Mouse (Mus musculus) adrenal gland, postnatal 14 days (tissue): ENCODE data around the gene Gna14. TPM values are rescaled to one million over a fixed set of nuclear protein-coding genes. Genes with fewer than 3 reads are reported as not detected.

Source experiments
- DNase-seq: peaks from one replicate; pipeline ENCODE4 v3.0.0; 2021; ENCODE audit warnings: mixed read lengths
- total RNA-seq: library from RNA; stranded (reverse); gene quantifications from 2 replicates; pipeline ENCODE4 v1.2.3, GENCODE M21; 2021

The Gna14 gene
- total RNA-seq, 1 experiment from 2014 or later: 49.5 TPM

DNA sequence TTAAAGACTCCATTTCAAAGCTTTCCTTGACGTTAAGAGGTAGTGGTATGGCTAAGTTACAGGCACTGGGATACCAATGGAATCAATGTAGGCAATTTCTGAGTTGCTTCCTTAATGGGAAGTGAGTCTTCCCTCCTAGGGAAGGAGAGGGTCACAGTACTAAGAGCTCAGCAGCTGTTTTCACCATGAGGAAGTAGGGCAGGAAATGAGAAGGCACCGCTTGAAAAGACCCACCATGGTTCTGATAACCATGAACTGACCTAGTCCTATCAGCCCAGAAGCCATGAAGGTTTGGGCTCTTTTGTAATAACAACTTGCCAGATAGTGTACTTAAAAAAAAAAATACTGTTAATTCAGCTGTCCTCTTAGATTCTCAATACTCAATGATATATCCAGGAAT lies 20.6 kb downstream of the Gna14 start:
- DNase-seq: no peak

DNA sequence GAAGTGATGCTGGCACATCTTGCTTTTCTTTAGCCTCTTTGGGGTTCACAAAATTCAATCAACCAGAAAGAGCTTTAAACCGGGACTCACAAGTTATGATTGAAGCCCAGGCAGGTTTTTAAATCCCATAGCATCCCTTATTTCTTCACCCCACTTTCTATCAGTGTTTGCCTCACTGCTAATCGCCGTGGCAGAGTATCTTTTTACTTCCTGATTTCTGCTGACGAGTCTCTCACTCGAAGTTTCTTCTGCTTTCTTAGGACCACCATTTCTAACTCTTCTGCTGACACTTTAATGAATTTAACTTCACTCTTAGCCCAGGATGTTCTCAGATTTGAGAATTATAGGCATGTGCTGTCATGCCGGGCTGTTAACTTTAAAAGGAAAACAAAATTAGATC lies 21.6 kb downstream of the Gna14 start:
- no peak for DNase-seq

DNA sequence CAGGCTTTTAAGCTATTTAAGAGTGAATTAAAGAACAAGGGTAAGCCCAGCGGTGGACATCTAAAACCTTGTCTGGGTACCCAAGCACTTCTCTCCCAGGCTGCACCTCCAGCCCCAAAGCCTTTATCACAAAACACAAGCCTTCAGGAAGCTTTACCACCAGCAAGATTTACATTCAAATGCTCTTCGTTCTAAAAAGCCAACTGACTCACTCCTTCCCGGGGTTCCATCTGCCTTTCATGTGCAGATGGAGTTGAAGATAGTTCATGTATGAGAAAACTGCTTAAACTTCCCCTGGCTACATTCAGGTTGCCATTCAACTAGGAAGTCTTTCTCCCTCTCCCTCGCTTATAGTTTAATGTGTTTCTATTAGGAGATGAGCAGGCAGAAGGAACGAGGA lies 23.8 kb downstream of the Gna14 start:
- DNase-seq: no peak

DNA sequence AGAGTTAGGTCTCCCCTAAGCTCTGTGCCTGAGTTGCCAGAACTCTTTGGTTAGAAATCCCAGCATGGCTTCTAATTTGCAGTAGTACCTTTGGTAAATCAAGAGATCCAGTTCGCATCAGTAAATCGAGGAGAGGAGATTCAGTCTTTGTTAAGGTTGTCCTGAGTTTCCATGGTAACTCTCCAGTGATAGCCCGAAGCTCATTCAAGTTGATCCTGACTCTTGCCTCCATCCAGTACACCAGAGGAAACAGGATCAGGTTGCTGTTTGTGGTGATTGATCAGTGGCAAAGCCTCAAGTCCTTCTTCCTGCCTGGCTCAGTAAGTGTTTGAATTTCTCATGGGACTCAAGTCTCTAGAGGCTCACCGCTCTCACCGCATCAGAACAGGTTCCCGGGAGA lies 24.7 kb downstream of the Gna14 start:
- no peak for DNase-seq

DNA sequence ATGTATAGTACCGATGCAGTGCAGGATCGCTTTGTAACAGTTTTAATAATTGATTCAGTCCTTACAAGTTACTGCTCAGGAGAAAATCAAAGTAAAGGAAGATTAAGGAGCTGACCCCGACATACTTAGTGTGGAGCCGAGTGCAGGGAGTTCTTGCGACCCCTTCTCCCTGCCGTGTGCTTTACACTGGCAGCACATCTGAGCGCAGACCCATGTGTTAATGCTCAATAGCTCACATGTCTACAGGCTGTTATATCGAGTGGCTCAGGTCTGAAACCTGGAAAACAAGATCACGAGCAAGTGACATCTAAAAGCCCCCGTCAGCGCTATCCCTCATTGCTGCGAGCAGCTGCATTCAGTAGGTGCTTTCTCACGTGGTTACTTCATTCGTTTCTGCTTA lies 25.3 kb downstream of the Gna14 start:
- no peak for DNase-seq

DNA sequence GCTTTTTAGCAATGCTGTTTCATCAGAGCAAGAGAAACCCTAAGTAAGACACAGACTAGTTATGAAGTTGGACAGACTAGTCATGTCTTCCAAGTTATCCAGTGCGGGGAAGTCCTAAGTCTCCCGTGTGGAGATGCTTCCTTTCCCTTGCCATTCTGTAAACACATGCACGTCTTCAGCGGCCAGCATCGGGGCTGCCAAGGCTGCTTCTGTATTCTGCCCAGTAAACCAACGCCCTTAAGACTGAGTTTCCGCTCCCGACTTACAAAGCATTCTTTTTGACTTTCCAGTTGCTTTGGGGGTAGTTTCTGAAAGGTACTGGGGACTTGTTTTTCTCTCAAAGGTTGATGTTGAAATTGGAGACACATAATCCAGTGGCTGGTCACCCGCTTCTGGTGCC lies 26.9 kb downstream of the Gna14 start:
- DNase-seq: no peak

DNA sequence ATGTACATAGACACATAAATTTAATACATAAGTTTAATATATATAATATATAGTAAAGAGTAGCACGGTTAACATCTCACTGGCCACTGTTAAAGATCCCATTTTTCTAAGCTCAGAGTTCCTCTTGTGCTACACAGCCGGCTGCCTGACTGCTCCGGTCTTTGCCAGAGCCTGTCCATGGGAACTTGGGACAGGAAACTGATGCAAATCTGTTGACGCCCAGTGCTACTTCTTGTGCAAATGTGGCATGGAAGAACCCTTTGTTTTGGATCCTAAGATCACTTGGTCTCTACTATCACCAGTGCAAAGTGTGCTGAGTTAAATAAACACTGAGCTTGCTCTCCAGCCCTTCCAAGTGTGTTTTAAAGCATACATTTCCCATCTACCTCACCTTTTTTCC lies 29.2 kb downstream of the Gna14 start:
- DNase-seq: no peak

DNA sequence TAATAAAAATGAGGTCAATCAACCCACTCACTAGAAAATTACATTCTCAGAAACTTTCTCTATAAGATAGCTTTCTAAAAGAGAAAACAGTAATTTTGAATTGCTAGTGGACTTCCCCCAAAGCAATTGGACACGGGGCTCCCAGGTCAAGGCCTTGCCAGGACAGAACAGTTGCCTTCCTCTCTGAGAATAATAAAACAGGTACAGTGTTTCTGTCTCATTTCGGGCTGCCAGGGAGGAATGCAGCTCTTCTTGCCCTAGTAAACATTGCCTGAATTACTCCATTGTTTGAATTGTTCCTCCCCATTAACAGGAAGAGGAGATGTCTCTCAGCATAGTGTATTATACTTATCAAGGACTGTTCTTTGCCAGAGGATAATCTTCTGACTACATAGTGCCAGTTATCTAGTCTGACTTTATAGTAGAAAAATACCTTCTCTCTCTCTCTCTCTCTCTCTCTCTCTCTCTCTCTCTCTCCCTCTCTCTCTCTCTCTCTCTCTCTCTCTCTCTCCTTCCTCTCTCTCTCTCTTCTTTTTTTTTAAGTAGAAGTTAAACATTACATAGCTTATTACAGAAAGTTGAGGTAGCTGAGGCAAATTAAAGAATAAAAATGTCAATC lies 33.3 kb downstream of the Gna14 start:
- DNase-seq: no peak

DNA sequence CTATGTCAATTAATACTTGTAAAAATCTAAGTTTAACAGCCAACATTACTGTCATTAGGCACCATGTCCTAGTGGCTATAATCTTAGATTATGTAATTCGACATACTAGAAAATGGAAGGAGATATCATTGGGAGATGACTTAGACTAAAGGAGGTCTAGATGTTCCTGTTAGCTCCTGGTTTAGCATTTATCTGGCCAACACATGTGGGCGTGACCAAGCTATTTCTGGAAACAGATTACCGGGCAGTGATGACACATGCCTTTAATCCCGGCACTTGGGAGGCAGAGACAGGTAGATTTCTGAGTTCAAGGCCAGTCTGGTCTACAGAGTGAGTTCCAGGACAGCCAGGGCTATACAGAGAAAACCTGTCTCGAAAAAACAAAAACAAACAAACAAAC lies 37.1 kb downstream of the Gna14 start:
- DNase-seq: no peak

DNA sequence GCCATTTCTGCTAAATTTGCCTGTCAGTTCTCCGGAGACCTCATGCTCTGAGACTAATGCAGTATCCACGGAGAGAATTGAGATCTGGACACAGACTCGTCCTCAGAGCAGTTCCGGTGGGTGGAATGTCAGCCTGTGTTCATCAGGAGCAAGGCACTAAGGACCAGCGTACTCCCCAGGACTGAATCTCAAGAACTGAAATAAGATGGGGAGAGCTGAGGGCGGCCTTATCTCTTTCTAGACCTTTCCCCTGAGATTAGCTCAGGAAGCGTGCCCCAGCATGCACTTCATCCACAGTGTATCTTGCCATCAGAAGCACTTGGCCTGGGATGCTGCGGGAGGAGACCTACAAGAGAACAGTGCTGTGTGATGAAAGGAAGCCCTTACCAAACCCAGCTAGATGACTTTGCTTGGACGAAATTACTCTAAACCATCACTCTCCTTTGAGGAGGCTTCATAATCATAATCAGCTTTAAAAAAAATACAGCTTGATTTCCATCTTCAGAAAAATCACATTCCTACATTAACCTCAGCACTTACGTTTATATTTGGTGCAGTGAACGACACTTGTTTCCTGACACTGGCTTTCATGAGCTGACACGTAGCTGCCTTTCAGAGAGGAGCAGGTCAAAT lies 41.9 kb downstream of the Gna14 start:
- DNase-seq: no peak

DNA sequence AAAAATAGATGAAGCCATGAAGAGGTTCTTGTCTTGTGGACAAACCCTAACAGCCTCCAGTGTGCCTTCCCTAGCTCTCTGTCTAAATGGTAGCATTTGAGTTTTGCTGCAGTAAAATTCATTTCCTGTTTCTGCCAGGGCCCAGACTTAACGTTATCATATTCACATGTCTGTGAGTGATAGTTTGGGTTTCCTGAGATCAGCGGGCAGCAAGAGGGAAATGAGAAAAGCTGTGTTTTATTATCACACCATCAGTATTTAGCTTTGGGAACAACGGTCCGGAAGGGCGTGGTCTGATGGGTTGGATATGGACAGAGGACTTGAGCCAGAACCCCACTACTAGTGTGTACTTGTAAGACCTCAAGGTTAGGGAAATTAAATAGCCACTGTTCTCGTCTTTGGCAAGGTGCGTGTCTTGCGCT lies 42.6 kb downstream of the Gna14 start:
- no peak for DNase-seq

DNA sequence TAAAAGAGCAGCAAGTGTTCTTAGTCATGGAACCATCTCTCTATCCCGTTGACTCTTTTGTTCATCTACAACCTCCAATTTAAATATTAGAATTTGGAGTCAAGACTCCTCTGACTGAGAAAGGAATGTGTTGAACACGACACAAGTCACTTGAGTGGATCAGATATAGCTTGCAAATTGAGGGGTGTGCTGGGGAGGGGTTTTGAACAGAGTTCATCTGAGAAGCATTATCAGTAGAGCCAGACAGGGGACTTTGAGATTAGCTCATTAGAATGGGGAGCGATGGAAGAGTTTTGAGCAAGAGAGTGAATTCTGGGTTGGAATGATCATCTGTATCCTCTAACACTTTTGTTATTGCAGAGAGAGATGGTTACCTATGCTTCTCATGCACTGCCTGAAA lies 46.5 kb downstream of the Gna14 start:
- no peak for DNase-seq

DNA sequence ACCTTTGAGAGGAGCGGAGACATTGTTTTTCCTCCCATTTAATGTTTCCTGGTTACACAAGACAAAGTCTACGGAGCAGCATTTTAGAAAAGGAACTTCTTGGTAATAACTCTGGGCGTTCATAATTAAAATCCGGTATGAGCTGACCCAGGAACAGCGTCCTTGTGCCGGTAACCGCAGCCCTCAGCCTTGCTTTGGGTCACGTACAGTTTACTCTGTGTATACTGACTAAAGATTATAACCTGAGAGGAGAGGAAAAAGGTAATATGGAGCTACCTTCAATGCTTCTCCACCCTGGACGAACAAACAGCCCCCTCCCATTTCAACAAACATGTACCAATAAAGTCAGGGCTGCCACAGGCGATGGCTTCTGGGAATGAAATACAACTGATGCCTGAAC lies 48.7 kb downstream of the Gna14 start:
- no peak for DNase-seq

DNA sequence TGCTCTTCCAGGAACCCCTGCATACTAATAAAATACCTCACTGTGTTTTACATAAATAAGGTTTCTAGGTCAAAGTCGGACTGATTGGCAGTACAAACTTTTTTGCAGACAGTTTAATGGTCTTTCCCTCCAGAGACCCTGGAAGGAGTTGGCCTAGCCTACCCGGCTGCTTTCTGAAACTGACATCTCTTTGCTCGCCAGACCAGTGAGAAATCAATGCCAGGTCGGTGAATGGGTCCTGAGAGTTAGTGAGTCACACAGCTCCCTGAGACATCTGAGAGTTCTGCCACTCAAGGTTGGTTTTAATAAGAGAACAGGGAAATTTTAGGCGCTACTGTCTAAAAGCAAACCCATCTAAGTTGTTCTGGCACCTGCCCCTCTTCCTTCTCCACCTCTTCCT lies 49.1 kb downstream of the Gna14 start:
- DNase-seq: peak; percentile 40

DNA sequence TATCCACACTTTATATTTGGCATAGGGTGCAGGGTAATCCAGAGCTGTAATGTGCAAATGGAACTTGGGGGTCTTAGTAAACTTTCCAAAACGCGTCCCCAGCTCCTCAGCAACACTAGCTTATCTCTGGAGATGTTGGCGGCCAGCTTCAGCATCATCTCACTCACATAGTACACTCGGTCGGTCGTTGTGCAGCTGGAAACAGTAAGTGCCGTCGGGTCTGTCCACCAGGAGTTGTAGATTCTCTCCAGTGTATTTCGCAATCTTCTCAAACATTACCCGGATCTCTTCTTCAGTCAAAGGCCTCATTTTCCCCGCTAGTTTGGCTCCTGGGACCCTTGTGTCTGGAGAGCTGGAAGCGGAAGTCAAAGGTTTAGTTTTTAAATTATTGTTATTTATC lies 55.2 kb downstream of the Gna14 start:
- no peak for DNase-seq

DNA sequence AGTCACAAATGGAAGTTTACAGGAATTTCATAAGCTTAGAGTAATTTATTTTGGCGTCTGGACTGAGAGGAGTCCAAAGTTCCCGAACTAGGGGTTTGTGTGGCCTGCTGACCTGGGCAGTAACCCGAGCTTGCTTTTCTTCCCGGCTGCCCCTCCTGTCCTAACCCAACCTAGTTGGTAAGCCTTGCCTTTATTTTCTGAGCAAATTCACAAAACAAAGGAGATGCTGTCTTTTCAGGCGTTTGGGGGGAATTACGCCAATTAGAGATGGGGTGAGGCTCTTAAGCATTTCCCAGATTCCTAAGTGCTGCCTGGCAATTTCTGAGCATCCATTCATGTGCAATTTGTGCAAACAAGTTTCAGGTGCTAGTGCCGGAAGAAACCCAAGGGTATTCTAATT lies 55.9 kb downstream of the Gna14 start:
- DNase-seq: no peak

DNA sequence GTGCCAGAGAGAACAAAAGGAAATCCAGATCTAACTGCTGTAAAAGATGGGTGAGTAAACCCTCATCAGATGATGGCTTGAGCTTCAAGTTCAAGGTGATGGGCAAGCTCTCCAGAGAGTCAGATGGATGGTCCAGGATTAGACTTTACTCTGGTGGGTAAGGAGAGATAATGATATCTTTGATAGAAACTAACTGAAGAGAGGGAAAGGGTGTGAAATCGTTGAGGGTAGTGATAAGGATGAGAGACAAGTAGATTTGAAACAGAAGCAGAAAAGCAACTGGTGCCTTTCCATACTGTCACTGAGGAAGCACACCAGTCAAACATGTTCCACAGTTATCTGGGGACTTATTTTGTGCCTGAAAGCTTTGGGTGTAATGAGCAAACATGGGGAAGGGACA lies 56.9 kb downstream of the Gna14 start:
- no peak for DNase-seq

DNA sequence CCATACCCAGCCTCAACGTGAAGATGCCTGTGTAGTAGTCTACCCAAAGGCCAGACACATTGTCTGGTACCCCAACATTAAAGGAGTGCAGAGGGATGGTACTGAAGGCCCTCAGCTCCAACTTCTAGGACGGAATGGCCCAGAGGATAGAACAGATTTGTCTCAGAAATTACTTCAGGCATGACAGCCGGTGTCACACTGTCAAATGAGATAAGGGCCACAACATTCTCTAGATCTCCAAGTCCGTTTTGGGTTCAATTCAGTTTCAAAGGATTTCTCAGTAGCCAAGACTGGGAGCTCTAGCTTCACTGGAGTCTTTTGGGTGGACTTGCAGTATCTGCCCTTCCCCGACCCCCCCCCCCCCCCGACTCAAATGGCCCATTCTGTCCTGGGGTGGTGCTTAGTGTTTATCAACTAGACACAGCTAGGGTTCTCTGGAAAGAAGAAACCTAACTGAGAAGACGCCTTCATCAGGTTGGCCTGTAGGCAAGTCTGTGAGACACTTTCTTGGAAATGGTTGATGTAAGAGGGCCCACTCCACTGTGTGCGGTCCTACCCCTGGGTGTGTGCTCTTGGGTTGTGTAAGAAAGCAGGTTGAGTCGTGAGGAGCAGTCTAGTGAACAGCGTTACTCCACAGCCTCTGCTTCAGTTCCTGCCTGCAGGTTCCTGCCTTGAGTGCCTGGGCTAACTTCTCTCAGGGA lies 59.4 kb downstream of the Gna14 start:
- DNase-seq: no peak

DNA sequence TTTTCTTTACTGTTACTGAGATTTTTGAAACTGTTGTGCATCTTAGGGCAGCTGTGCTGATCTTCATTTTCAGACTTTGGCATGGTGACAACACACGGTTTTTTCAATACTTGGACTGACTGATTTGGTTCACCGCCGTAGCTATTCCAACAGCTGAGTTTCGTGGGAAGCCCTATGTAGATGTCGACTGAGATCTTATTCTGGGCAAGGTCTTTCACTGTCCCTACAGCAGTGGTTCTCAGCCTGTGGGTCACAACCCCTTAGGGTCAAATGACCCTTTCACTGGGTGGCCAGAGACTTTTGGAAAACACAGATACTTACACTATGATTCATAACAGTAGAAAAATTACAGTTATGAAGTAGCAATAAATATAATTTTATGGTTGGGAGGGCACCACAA lies 60.5 kb downstream of the Gna14 start:
- no peak for DNase-seq

DNA sequence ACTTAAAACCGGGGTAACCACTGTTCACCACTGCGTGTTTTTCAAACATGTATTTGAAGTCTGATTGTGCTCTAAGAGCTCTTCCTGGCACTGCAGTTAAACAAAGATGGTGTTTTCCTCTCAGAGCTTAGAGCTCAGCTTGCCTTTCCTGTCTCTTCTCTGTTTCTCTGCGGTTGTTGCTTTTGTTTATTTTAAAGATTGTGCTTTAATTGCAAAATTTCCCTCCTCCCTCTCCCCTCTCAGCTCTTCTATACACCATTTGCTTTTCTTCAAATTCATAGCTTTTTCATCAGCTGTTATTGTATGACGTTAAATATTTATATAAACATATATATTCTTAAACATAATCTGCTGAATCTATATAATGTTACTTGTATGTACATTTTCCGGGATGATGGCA lies 66.5 kb downstream of the Gna14 start:
- DNase-seq: no peak

DNA sequence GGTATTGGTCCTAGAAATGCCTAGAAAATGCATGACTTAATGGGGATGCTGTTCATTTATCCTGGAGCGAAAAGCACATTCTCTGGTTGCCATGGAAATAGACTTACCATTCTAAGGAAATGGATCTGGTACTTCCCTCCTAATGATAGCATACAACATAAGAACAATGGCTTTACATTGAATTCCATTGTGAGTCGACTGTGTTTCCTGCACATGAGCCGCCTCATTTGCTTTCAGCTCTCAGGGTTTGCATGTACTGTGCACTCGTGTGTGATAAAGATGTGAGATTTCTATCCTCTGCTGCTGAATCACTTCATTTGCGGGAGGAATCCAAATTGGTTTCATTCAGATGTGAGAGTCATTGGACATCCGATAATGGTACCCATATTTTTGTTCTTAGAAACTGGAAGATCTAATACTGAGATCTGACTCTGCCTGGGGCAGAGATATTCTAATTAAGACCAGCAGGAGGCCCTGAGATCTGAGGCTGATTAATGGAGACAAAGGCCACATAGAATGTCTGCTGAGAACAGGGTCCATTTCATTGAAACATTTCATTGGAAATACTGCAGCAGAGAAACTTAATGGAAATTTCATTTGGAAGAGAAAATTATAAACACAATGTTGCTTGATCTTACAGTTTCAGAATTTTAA lies 71.3 kb downstream of the Gna14 start:
- no peak for DNase-seq

DNA sequence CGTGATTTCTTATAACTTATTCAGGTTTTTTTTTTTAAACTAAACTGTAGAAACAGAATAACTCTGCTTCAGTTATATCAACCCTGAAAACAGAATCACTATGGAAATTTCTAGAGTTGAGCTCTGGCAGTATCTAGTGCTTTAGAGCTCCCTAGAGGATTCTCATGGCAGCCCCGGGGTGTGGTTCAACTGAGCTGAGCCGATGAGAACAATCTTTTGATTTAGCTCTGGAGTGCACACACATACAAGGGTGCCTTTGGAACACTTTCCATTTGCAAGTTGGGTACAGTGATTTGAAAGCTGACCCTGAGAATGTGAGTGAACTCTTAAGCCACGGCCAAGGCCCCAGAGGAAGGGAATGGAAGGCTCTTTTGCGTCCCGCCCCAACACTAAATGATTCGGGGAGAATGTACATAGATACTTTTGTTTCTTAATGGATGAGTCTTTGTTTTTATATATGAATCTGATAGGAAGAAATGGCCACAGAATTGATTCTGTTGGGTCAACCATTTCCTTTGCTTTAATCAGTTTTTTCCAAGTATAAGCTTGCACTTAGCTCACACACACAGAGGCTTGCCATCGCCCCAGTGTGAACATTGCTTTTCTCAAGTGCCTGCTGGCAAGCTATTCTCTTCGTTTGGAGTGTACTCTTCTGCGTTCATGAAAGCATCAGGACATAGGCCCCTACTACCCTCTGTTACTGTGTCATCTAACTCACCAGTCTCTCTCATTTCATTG lies 75.0 kb downstream of the Gna14 start:
- DNase-seq: peak; percentile 19

DNA sequence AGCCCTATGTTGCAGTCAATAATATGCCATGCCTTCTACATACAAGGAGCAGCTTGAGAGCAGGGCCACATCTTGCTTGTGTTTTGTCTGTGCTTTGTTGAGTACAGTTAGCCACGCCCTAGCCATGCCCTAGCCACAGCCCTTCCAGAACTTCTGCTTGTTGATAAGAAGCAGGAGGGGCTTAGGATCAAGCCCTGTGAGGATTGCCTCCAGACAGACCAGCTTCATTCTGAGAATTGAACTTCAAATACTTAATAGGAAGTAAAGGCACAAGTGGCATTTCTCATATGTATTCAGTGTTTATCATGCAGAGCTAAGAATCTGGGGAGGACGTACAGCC lies 75.5 kb downstream of the Gna14 start:
- no peak for DNase-seq
